Mouse (Mus musculus) kidney, postnatal 0 days (tissue): Measurements from ENCODE around the gene Myrfl. TPM values are rescaled to one million over a fixed set of nuclear protein-coding genes. Genes with fewer than 3 reads are reported as not detected.

Experiments used
- ATAC-seq: fragments of 200-750 bp; cut with Nextera tagmentation; replicated peaks from 2 replicates; pipeline ENCODE4 v1.8.0; 2017; ENCODE audit warnings: low read depth, moderate number of reproducible peaks, moderate TSS enrichment, moderate library complexity; ENCODE audit not compliant: low FRiP score
- DNase-seq: peaks from one replicate; pipeline ENCODE4 v3.0.0-alpha.2; 2016; ENCODE audit warnings: low spot score
- H3K27ac ChIP-seq: fragments of 300-500 bp; sonication (generic); 2 replicates; pipeline ENCODE4 v1.5.1; 2014; ENCODE audit warnings: mild to moderate bottlenecking
- H3K27me3 ChIP-seq: fragments of 300-500 bp; sonication (generic); 2 replicates; pipeline ENCODE4 v1.6.1; 2014; ENCODE audit warnings: low read length, mixed read lengths; ENCODE audit not compliant: insufficient read depth
- H3K36me3 ChIP-seq: fragments of 300-500 bp; sonication (generic); 2 replicates; pipeline ENCODE4 v1.6.1; 2014; ENCODE audit warnings: low read length, mixed read lengths; ENCODE audit not compliant: insufficient read depth
- H3K4me1 ChIP-seq: fragments of 300-500 bp; sonication (generic); replicated peaks from 2 replicates; pipeline ENCODE4 v1.6.1; 2014; ENCODE audit warnings: antibody characterized with exemption, low read length, mixed read lengths; ENCODE audit not compliant: insufficient read depth
- H3K4me2 ChIP-seq: fragments of 300-500 bp; sonication (generic); 2 replicates; pipeline ENCODE4 v1.6.1; 2014; ENCODE audit warnings: mild to moderate bottlenecking, low read length, moderate library complexity, mixed read lengths
- H3K4me3 ChIP-seq: fragments of 300-500 bp; sonication (generic); replicated peaks from 2 replicates; pipeline ENCODE4 v1.5.1; 2014; ENCODE audit warnings: low read depth, low read length
- H3K9ac ChIP-seq: fragments of 300-500 bp; sonication (generic); 2 replicates; pipeline ENCODE4 v1.6.1; 2014; ENCODE audit warnings: low read depth, low read length
- H3K9me3 ChIP-seq: fragments of 300-500 bp; sonication (generic); replicated peaks from 2 replicates; pipeline ENCODE4 v1.6.1; 2016; ENCODE audit warnings: low read length, inconsistent platforms, mixed read lengths
- CTCF ChIP-seq: IDR thresholded peaks from 2 replicates; pipeline ENCODE4 v1.5.1; 2016; ENCODE audit warnings: antibody characterized with exemption, low read depth, mild to moderate bottlenecking, moderate library complexity
- WGBS: fragments of 180-500 bp; shearing (Covaris S2); extraction: QIAGEN DNeasy Blood & Tissue Kit; methylation state at CpG from one replicate; pipeline ENCODE4 v1.1.7; 2014; 5-methylcytosine and 5-hydroxymethylcytosine counted together
- polyA plus RNA-seq: library from polyadenylated mRNA; unstranded; fragments of >200 nt; fragmentation: Nextera tagmentation; extraction: Ambion mirVana; gene quantifications from 2 replicates; pipeline ENCODE4 v1.2.1, GENCODE M21; 2015

The Myrfl gene
- polyA plus RNA-seq, 1 experiment from 2014 or later = 0.04 TPM

DNA sequence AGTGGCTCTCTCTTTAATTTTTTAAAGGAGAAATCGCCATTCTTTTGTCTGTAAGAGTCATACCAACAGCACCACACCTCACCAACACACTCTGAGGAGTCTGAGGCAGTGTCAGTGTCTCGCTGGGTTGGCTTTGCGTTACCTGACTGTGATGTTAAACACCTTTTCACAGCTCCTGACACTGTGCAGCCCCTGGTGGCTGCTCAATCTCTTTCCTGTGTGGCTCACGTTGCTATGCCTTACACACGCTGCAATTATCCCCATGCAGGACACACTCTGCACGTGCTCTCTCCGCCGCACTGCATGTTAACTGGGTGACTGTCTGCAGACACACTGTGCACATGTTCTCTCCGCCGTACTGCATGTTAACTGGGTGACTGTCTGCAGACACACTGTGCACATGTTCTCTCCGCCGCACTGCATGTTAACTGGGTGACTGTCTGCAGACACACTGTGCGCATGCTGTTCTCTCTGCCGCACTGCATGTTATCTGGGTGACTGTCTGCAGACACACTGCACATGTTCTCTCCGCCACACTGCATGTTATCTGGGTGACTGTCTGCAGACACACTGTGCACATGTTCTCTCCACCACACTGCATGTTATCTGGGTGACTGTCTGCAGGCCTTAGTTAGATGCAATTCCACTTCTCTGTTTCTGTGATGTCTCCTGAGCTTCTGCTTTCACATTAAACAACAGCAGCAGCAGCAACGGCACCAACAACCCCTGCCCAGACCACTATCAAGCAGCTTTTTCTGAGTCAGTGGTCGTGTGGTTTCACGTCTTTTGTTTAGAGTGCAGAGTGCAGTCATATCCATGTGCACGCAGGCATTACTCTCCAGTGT, 27.2 kb upstream of the Myrfl start:
- H3K36me3 ChIP-seq = peaks cover 39% of the 10 kb centered on the region
- 93% methylated on average over 19 of the region's 19 CpGs for WGBS
- H3K4me3 ChIP-seq = no peak overlapping the region
- H3K27ac ChIP-seq = no peak overlapping the region
- H3K4me1 ChIP-seq = no peaks in the 10 kb centered on the region
- H3K9me3 ChIP-seq = no peaks in the 10 kb centered on the region
- no peak for TF ChIP-seq CTCF
- no peak overlapping the region for H3K4me2 ChIP-seq
- H3K9ac ChIP-seq = no peak overlapping the region
- H3K27me3 ChIP-seq = no peaks in the 10 kb centered on the region
- ATAC-seq (no peak), DNase-seq (no peak)

DNA sequence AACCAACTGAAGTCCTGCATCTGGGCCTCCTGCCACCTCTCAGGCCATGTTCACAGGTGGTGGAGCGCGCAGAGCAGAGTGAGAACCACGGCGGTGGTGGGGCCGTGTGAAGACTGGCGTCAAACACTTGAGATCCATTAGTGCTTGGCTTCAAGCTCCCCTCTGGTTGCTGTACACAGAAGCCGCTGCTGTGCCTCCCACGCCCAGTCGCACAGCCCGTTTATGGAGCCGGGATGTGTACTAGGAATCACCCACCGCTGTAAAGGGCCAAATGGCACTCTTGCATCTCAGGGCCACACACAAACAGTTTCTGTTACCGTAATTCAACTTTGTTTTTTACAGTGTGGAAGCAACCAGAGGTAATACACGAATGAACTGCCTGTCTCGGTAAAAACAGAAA, 25.4 kb upstream of the Myrfl start:
- Histone ChIP-seq H3K9me3 (no peaks in the 10 kb centered on the region), H3K36me3 (peaks cover 40% of the 10 kb centered on the region), H3K27ac (no peak overlapping the region), H3K4me3 (no peak overlapping the region), H3K9ac (no peak overlapping the region), H3K4me2 (no peak overlapping the region), H3K4me1 (no peaks in the 10 kb centered on the region), H3K27me3 (no peaks in the 10 kb centered on the region)
- TF ChIP-seq CTCF = no peak
- ATAC-seq (no peak), DNase-seq (no peak)
- WGBS = 61% methylated on average over 15 of the region's 15 CpGs

- H3K9ac ChIP-seq = no peak overlapping the region
- 80% methylated on average over 15 of the region's 15 CpGs for WGBS
- H3K36me3 ChIP-seq = peaks cover 34% of the 10 kb centered on the region
- H3K27me3 ChIP-seq = no peaks in the 10 kb centered on the region
- ATAC-seq (no peak), DNase-seq (no peak)
- no peak overlapping the region for H3K4me3 ChIP-seq
- TF ChIP-seq CTCF = no peak
- H3K27ac ChIP-seq = no peak overlapping the region
- H3K4me1 ChIP-seq = no peaks in the 10 kb centered on the region
- no peak overlapping the region for H3K4me2 ChIP-seq
- no peaks in the 10 kb centered on the region for H3K9me3 ChIP-seq
These were observed 24.7 kb upstream of the Myrfl start for GRCm38 (mm10) chr10:116921416-116921815.

GRCm38 (mm10) chr10:116920641-116921040, 23.9 kb upstream of the Myrfl start:
- Histone ChIP-seq H3K9ac (no peak overlapping the region), H3K36me3 (peaks cover 32% of the 10 kb centered on the region), H3K4me1 (no peaks in the 10 kb centered on the region), H3K9me3 (no peaks in the 10 kb centered on the region), H3K27ac (no peak overlapping the region), H3K27me3 (no peaks in the 10 kb centered on the region), H3K4me3 (no peak overlapping the region), H3K4me2 (no peak overlapping the region)
- 90% methylated on average over 8 of the region's 8 CpGs for WGBS
- DNase-seq (no peak), ATAC-seq (no peak)
- no peak for TF ChIP-seq CTCF

DNA sequence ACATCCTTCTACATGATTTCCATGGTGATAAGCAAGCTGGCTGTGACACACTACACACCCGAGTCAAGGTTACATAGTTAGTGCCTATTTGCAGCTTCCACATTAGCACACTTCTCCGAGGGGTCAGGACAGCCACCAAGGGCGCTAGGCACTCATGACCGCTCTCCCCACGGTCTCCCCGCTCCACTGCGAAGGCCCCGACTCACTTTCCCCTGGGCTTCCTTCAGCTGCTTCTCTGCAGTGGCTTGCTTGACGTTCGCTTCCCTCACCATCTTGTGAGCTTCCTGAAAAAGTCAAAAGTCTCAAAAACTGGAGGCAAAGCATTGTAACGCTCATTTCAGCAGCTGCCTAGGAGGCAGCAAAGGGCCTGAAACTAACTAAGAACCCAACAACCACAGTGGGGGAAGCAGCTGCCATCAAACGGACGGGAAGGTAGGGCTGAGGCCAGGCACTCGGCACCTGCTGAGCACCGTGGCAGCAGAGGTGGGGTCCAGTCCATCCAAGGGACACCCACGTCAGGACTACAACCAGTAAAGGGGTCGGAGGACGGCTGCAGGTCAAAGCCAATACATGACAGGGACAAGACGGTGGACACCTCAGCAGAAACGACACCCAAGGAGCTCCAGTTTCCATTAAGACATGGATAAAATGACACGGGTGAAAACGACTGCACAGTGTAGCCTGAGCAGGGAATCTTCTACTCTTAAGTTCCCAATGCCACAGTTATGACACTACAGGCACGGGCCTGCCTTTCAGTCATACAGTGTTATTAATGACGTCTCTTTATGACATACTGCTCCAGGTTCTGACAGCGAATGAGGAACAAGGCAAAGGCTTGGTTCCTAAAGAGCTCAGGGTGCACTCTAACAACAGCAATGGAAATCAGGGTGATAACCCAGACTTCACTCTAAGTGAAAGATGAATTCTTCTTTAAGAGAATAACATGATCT, 22.9 kb upstream of the Myrfl start:
- WGBS = 84% methylated on average over 25 of the region's 25 CpGs
- Histone ChIP-seq H3K4me1 (no peaks in the 10 kb centered on the region), H3K9me3 (no peaks in the 10 kb centered on the region), H3K4me2 (no peak overlapping the region), H3K27me3 (no peaks in the 10 kb centered on the region), H3K36me3 (peaks cover 27% of the 10 kb centered on the region), H3K27ac (no peak overlapping the region), H3K4me3 (no peak overlapping the region), H3K9ac (no peak overlapping the region)
- DNase-seq (no peak), ATAC-seq (no peak)
- TF ChIP-seq CTCF = no peak

- 64% methylated on average over 8 of the region's 8 CpGs for WGBS
- TF ChIP-seq CTCF = no peak
These were observed 19.9 kb upstream of the Myrfl start for GRCm38 (mm10) chr10:116916581-116916980.

More at GRCm38 (mm10) chr10:116916581-116916980, 19.9 kb upstream of the Myrfl start:
- Histone ChIP-seq H3K4me3 (no peak overlapping the region), H3K9ac (no peak overlapping the region), H3K4me1 (no peaks in the 10 kb centered on the region), H3K27ac (no peak overlapping the region), H3K4me2 (no peak overlapping the region), H3K27me3 (no peaks in the 10 kb centered on the region), H3K36me3 (peaks cover 26% of the 10 kb centered on the region), H3K9me3 (no peaks in the 10 kb centered on the region)
- no peak for ATAC-seq
- no peak for DNase-seq
